Mouse (Mus musculus) thymus, adult 2 months (tissue): ENCODE results near the gene Cd3e. TPM values are rescaled to one million over a fixed set of nuclear protein-coding genes. Genes with fewer than 3 reads are reported as not detected.

Experiments used
- DNase-seq: peaks from one replicate; pipeline ENCODE4 v3.0.0; 2021
- H3K27ac ChIP-seq: fragments of 200-500 bp; 2 replicates; pipeline ENCODE4 v1.5.1; 2012; ENCODE audit warnings: low read length, control low read depth; ENCODE audit not compliant: control insufficient read depth, insufficient read depth
- H3K27me3 ChIP-seq: fragments of 200-500 bp; 2 replicates; pipeline ENCODE4 v1.6.1; 2012; ENCODE audit warnings: mild to moderate bottlenecking, low read length, moderate library complexity, mixed read lengths; ENCODE audit not compliant: control insufficient read depth, insufficient read depth
- H3K36me3 ChIP-seq: fragments of 200-500 bp; 2 replicates; pipeline ENCODE4 v1.6.1; 2012; ENCODE audit warnings: mild to moderate bottlenecking, low read length, moderate library complexity; ENCODE audit not compliant: control insufficient read depth, insufficient read depth
- H3K4me1 ChIP-seq: fragments of 200-500 bp; replicated peaks from 2 replicates; pipeline ENCODE4 v1.6.1; 2012; ENCODE audit warnings: low read length; ENCODE audit not compliant: control insufficient read depth, insufficient read depth
- H3K4me3 ChIP-seq: fragments of 200-500 bp; 2 replicates; pipeline ENCODE4 v1.5.1; 2012; ENCODE audit warnings: mild to moderate bottlenecking, low read length, control low read depth, moderate library complexity; ENCODE audit not compliant: control insufficient read depth, insufficient read depth
- CTCF ChIP-seq: fragments of 200-500 bp; IDR thresholded peaks from 2 replicates; pipeline ENCODE4 v1.5.1; 2012; ENCODE audit warnings: mild to moderate bottlenecking, control low read depth, low read length, moderate library complexity, borderline replicate concordance; ENCODE audit not compliant: control insufficient read depth, poor library complexity, insufficient read depth; ENCODE audit errors: extremely low read depth
- POLR2A ChIP-seq: fragments of 200-500 bp; IDR thresholded peaks from 2 replicates; pipeline ENCODE4 v1.6.1; 2012; ENCODE audit warnings: mild to moderate bottlenecking, low read length, control low read depth, moderate library complexity; ENCODE audit not compliant: control insufficient read depth, poor library complexity, insufficient read depth; ENCODE audit errors: extremely low read depth
- WGBS: fragments of 180-500 bp; shearing (Covaris S2); methylation state at CpG from one replicate; pipeline ENCODE4 v1.1.7; 2018; 5-methylcytosine and 5-hydroxymethylcytosine counted together
- polyA plus RNA-seq: library from polyadenylated mRNA; depleted of rRNA; stranded (reverse); fragments of >200 nt; gene quantifications from 2 replicates; pipeline ENCODE4 v1.2.3, GENCODE M21; 2012

The Cd3e gene
- polyA plus RNA-seq, 1 experiment = 343 TPM

DNA sequence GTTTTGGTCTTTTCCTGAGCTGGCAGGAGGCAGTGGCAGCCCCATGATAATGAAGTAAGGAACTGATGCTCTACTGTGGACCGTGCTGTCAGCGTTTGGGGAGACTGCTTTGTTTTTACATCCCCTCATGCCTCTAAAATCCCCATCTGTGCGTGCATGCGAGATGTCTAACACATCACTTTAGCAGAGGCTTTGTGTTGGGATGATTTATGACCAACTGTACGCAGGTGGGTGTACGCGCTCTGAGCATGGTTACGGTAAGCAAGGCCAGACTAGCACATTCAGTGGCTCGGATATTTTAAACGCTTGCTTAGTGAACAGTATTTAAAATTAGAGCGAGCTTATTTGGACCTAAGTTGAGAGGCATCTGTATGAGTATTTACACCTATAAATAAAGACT is 8.6 kb upstream of the Cd3e start:
- H3K4me1 ChIP-seq = peaks cover 10% of the 10 kb centered on the region
- no peak overlapping the region for H3K4me3 ChIP-seq
- no peaks in the 10 kb centered on the region for H3K36me3 ChIP-seq
- DNase-seq = no peak
- H3K27ac ChIP-seq = no peak overlapping the region
- 89% methylated on average over 11 of the region's 11 CpGs for WGBS
- TF ChIP-seq POLR2A (no peak), CTCF (no peak)
- no peaks in the 10 kb centered on the region for H3K27me3 ChIP-seq

GRCm38 (mm10) chr9:45015841-45016240 is 6.4 kb upstream of the Cd3e start:
- Histone ChIP-seq H3K4me3 (no peak overlapping the region), H3K27ac (peak overlapping the region; percentile 84), H3K36me3 (no peaks in the 10 kb centered on the region), H3K4me1 (peaks cover 23% of the 10 kb centered on the region), H3K27me3 (no peaks in the 10 kb centered on the region)
- TF ChIP-seq CTCF (no peak), POLR2A (no peak)
- WGBS = 9% methylated on average over 3 of the region's 3 CpGs
- peak; percentile 65 for DNase-seq

GRCm38 (mm10) chr9:45014879-45015278 is 5.5 kb upstream of the Cd3e start:
- peaks cover 26% of the 10 kb centered on the region for H3K4me1 ChIP-seq
- TF ChIP-seq CTCF (no peak), POLR2A (no peak)
- no peaks in the 10 kb centered on the region for H3K36me3 ChIP-seq
- WGBS = 16% methylated on average over 2 of the region's 2 CpGs
- H3K4me3 ChIP-seq = no peak overlapping the region
- no peak overlapping the region for H3K27ac ChIP-seq
- H3K27me3 ChIP-seq = no peaks in the 10 kb centered on the region
- DNase-seq = peak; percentile 52

DNA sequence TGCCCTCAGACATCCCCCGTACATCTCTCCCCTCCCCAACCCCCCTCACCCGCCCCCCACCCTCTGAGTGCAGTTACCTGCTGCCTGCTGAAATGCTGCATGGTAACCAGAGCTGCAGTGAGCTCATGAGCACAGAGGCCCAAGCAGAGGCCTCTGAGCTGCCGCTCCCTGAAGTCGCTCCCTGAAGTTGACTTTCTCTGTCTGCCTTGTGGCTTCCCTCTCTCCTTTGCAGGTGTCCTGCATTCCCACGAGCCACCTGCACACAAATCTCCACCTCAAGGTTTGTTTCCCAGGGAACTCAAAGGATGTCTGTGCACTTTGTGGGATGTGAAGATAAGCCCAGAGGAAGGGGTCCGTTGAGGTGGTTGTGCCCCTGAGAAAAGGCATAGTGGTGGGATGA is 1.9 kb upstream of the Cd3e start:
- H3K27me3 ChIP-seq = no peaks in the 10 kb centered on the region
- H3K27ac ChIP-seq = peak overlapping the region; percentile 77; the same call in 1 of the 2 replicates
- no peak overlapping the region for H3K4me3 ChIP-seq
- no peak for DNase-seq
- peaks cover 32% of the 10 kb centered on the region for H3K4me1 ChIP-seq
- WGBS = 10% methylated on average over 6 of the region's 6 CpGs
- H3K36me3 ChIP-seq = peaks cover 8% of the 10 kb centered on the region
- TF ChIP-seq POLR2A (no peak), CTCF (no peak)

- 7% methylated on average over 4 of the region's 4 CpGs for WGBS
- H3K4me3 ChIP-seq = no peak overlapping the region
- H3K27me3 ChIP-seq = no peaks in the 10 kb centered on the region
- H3K27ac ChIP-seq = peak overlapping the region; percentile 77
- DNase-seq = peak; percentile 81
- H3K36me3 ChIP-seq = peaks cover 16% of the 10 kb centered on the region
- TF ChIP-seq POLR2A (no peak), CTCF (no peak)
- H3K4me1 ChIP-seq = peaks cover 30% of the 10 kb centered on the region
Observed at GRCm38 (mm10) chr9:45010461-45010860, 1.0 kb upstream of the Cd3e start.

DNA sequence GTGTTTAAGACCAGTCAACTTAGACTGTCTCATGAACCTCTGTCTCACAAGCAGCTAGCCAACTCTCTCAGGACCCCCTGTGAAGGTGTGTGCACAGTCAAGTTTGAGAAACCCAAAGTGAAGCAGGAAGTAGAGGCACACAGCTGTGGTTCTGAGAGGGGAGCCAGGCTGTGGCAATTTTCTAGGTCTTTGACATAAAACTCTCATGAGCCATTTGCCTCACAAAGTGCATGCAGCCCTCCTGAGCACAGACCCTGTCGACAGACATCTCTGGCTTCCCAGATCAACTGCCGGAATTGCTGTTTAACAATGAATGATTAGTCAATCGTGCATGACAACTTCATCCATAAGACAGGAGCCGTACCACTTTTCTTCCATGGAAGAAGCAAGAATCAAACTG is 1.1 kb downstream of the Cd3e start:
- Histone ChIP-seq H3K27ac (peak overlapping the region; percentile 96), H3K27me3 (no peaks in the 10 kb centered on the region), H3K36me3 (peaks cover 38% of the 10 kb centered on the region), H3K4me3 (peak overlapping the region; percentile 82), H3K4me1 (peaks cover 30% of the 10 kb centered on the region)
- 42% methylated on average over 4 of the region's 4 CpGs for WGBS
- peak; percentile 70 for DNase-seq
- TF ChIP-seq CTCF (no peak), POLR2A (peak; percentile 61)

- peaks cover 47% of the 10 kb centered on the region for H3K36me3 ChIP-seq
- H3K27ac ChIP-seq = peak overlapping the region; percentile 96
- peaks cover 30% of the 10 kb centered on the region for H3K4me1 ChIP-seq
- no peak for DNase-seq
- H3K27me3 ChIP-seq = no peaks in the 10 kb centered on the region
- H3K4me3 ChIP-seq = peak overlapping the region; percentile 57
- 46% methylated on average over 12 of the region's 12 CpGs for WGBS
- TF ChIP-seq CTCF (no peak), POLR2A (no peak)
Observed at GRCm38 (mm10) chr9:45007404-45007803, 2.0 kb downstream of the Cd3e start.
